Mouse (Mus musculus): ENCODE results near the gene Pacrg. TPM values are rescaled to one million over a fixed set of nuclear protein-coding genes. Genes with fewer than 3 reads are reported as not detected.

The Pacrg gene
- polyA plus RNA-seq, 1 experiment from 2014 or later, result 3.1 TPM

- peak; percentile 64 for DNase-seq (ENCODE audit: low read depth, low spot score)
- in situ Hi-C loops (cut with MboI; ENCODE audit: low pct_unique_long_range_greater_than_20kb), result loop anchor here (5.0 to 25.0 kb wide), 3 partner anchors 423 to 1583 kb away; no protein-coding TSS in a partner anchor
- ChIA-PET POLR2A (interaction anchor here (0.7 kb wide), 1 partner anchor 88 kb away, joined by 3 read pairs; no protein-coding TSS in a partner anchor), CTCF (interaction anchor here (0.7 kb wide), 1 partner anchor 9 kb away, joined by 3 read pairs; no protein-coding TSS in a partner anchor)
- TF ChIP-seq CTCF (IDR thresholded peaks at IDR 0.05), result peak; percentile 88
- H3K27me3 ChIP-seq, result no peaks in the 10 kb centered on the region
- peak; percentile 94 for ATAC-seq
Measured at GRCm38 (mm10) chr17:10744709-10745461, 95.2 kb downstream of the Pacrg start.

DNA sequence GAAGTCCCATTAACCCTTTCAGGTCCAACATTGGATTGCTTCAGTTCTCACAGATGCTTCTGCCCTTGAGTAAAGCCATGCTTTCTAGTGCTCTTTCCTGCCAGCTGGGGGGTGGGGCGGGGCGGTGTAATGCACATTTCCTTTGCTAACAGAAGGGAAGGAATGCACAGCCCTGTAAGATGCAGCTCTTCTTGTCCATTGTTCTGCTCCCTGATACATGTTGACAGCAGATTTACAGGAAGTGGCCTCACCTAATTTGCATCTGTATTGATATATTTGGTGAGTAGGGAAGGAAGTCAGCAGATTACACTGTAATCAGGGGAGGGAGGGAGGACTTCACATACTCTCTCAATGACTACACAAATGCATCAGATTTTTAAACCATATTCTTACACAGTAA is 100.0 kb downstream of the Pacrg start:
- no peak for TF ChIP-seq CTCF (IDR thresholded peaks at IDR 0.05)
- H3K27me3 ChIP-seq, result no peaks in the 10 kb centered on the region
- in situ Hi-C loops (cut with MboI; ENCODE audit: low pct_unique_long_range_greater_than_20kb), result loop anchor here (25.0 kb wide), 2 partner anchors 978 to 1578 kb away; no protein-coding TSS in a partner anchor
- DNase-seq (ENCODE audit: low read depth, low spot score) (no peak), ATAC-seq (no peak)
- POLR2A ChIA-PET, result no interaction called here
- CTCF ChIA-PET, result no interaction called here

DNA sequence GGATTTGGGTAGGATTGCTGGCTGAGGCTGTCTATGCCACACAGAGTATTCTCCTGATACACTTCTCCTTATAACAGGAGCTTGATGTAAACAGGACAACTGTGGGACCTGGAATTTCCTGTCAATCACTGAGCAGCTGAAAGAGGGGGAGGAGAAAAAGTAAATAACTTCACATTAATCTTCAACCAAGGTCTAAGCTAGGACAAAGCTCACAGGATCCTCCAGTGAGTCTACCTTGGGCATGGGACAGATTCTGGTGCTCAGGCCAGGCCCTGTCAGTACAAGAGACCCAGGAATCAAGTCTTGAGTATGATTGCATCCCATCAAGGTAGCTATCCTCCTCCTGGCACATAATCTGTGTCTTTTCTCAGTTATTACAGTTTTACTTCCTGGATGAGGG is 102.1 kb downstream of the Pacrg start:
- no peak for TF ChIP-seq CTCF (IDR thresholded peaks at IDR 0.05)
- in situ Hi-C loops (cut with MboI; ENCODE audit: low pct_unique_long_range_greater_than_20kb), result loop anchor here (25.0 kb wide), 2 partner anchors 976 to 1576 kb away; no protein-coding TSS in a partner anchor
- no peaks in the 10 kb centered on the region for H3K27me3 ChIP-seq
- DNase-seq (ENCODE audit: low read depth, low spot score) (no peak), ATAC-seq (no peak)
- CTCF ChIA-PET, result interaction anchor here (0.9 to 1.5 kb wide), 3 partner anchors 9 to 19 kb away, joined by 3 to 5 read pairs (median 4); no protein-coding TSS in a partner anchor
- POLR2A ChIA-PET, result no interaction called here

DNA sequence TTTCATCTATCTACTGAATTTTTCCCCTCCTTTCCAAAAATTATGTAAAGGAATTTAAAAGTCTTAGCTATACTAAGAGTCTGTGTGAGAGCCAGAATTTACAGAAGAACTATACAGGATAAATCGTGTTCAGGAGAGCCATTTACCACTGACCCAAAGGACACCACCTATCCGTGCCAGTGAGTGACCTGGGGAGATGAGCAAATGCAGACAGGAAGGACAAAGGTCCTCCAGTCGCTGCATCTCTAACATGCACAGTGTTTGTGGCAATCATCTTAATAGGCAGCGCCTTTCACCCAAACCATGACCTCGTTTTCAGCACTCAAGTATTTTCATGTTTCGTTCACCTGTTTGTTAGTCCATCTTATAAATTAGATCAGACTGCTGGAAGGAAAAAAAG is 105.4 kb downstream of the Pacrg start:
- ChIA-PET CTCF (no interaction called here), POLR2A (no interaction called here)
- in situ Hi-C loops (cut with MboI; ENCODE audit: low pct_unique_long_range_greater_than_20kb), result loop anchor here (25.0 kb wide), 2 partner anchors 972 to 1572 kb away; no protein-coding TSS in a partner anchor
- no peak for TF ChIP-seq CTCF (IDR thresholded peaks at IDR 0.05)
- H3K27me3 ChIP-seq, result no peaks in the 10 kb centered on the region
- ATAC-seq (no peak), DNase-seq (ENCODE audit: low read depth, low spot score) (no peak)

DNA sequence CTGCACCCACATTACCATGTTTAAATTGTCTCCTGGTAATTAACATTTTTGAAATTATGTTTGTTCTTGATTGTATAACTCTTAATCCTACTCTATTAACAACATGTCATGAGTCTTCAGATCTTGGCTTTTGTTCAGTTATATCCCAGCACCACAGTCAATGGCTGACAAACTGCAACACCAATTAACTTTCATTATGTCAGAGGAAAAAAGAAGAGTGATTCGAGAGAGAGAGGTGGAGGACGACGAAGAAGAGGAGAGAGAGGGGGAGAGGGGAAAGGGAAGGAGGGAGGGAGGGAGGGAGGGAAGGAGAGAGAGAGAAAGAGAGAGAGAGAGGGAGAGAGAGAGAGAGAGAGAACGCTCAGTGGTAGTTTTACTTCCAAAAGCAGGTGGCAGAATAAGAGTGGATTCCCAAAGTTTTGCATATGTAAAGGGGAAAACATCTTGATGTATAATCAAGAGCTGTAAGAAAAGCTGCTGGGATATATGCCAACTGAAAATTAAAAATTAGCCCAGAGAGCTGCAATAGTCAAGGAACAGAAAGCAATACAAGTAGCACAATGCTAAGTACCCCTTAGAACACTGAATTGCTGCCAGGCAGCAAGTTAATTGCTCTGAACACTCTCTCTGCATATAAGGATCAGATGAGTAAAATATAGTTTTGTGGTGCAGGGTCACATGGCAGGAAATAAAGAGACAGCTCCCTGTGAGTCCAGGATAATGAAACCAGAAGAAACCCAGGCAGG is 107.6 kb downstream of the Pacrg start:
- no peak for TF ChIP-seq CTCF (IDR thresholded peaks at IDR 0.05)
- ATAC-seq, result no peak
- H3K27me3 ChIP-seq, result peaks cover 1% of the 10 kb centered on the region
- no peak for DNase-seq (ENCODE audit: low read depth, low spot score)
- ChIA-PET CTCF (interaction anchor here (1.3 kb wide), 1 partner anchor 9 kb away, joined by 3 read pairs; no protein-coding TSS in a partner anchor), POLR2A (no interaction called here)
- in situ Hi-C loops (cut with MboI; ENCODE audit: low pct_unique_long_range_greater_than_20kb), result loop anchor here (25.0 kb wide), 2 partner anchors 970 to 1570 kb away; no protein-coding TSS in a partner anchor

DNA sequence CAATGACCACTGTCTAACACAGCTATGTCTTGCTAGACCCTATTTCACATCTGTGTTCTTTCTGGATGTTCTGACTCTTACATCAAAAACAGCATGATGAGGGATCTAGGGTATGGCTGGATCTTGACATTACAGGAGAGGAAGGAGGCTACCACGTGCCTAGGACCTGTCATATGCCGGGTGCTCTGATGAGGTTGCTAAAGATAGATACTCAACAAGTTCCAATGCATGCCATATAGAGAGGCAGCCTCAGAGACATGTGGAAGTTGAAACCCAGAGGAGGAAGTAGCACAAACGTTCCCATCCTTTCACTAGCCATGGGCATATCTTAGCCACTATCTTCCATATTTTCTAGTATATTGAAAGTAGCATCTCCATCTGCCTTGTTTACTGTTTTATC is 115.3 kb downstream of the Pacrg start:
- CTCF ChIA-PET, result no interaction called here
- TF ChIP-seq CTCF (IDR thresholded peaks at IDR 0.05), result no peak

DNA sequence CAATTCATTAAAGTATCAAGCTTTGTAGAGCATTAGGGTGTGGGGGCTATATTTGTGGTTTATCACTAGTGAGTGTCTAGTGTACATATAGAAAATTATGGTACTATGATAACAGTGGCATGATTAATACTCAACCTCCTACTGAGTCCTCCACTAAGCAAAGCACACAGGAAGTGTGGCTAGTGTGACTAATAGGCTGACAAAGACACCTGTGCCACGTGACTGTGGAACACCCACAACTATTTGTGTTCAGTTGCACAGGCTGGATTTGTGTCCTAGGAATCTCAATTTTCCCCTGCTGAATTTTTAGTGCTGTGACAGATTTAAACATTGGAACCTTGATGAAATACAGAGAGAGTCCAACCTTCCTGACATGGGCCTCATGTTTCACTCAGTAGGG is 118.5 kb downstream of the Pacrg start:
- peak; percentile 72 for ATAC-seq
- in situ Hi-C loops (cut with MboI; ENCODE audit: low pct_unique_long_range_greater_than_20kb), result no loop called here
- CTCF ChIA-PET, result interaction anchor here (1.1 kb wide), 1 partner anchor 10 kb away, joined by 3 read pairs; no protein-coding TSS in a partner anchor

More for the DNA sequence above, 115.3 kb downstream of the Pacrg start:
- peaks cover 5% of the 10 kb centered on the region for H3K27me3 ChIP-seq
- ATAC-seq (no peak), DNase-seq (ENCODE audit: low read depth, low spot score) (no peak)
- in situ Hi-C loops (cut with MboI; ENCODE audit: low pct_unique_long_range_greater_than_20kb), result loop anchor here (25.0 kb wide), 2 partner anchors 963 to 1563 kb away; no protein-coding TSS in a partner anchor
- POLR2A ChIA-PET, result no interaction called here

GRCm38 (mm10) chr17:10717148-10717547 is 123.0 kb downstream of the Pacrg start:
- ATAC-seq (no peak), DNase-seq (ENCODE audit: low read depth, low spot score) (no peak)
- H3K27me3 ChIP-seq, result no peaks in the 10 kb centered on the region
- ChIA-PET CTCF (no interaction called here), POLR2A (interaction anchor here (0.6 kb wide), 1 partner anchor 98 kb away, joined by 3 read pairs; no protein-coding TSS in a partner anchor)
- no peak for TF ChIP-seq CTCF (IDR thresholded peaks at IDR 0.05)
- in situ Hi-C loops (cut with MboI; ENCODE audit: low pct_unique_long_range_greater_than_20kb), result no loop called here

More for the DNA sequence above, 118.5 kb downstream of the Pacrg start:
- no peaks in the 10 kb centered on the region for H3K27me3 ChIP-seq
- no peak for TF ChIP-seq CTCF (IDR thresholded peaks at IDR 0.05)
- POLR2A ChIA-PET, result no interaction called here
- no peak for DNase-seq (ENCODE audit: low read depth, low spot score)

DNA sequence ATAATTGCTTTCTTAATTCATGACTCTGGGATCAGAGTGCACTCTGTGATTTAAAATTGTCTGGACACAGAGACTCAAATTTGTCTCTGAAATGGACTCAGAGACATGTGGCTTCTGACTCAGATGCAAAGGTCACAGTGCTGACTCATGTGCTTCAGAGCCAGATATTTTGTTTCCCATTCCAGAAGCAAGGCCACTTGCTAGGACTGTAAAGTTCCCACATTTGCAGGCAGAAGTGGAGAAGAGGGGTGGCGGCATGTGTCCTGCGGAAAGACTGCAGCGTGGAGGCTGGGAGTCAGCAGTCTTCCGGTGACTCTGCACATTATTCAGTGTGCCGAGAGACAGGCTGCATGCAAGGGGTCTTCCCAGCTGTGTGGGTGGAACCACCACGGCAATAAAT is 137.3 kb downstream of the Pacrg start:
- ChIA-PET POLR2A (interaction anchor here (0.6 kb wide), 1 partner anchor 943 kb away, joined by 3 read pairs; no protein-coding TSS in a partner anchor), CTCF (no interaction called here)
- ATAC-seq (peak; percentile 62), DNase-seq (ENCODE audit: low read depth, low spot score) (peak; percentile 39)
- no peaks in the 10 kb centered on the region for H3K27me3 ChIP-seq
- no peak for TF ChIP-seq CTCF (IDR thresholded peaks at IDR 0.05)
- in situ Hi-C loops (cut with MboI; ENCODE audit: low pct_unique_long_range_greater_than_20kb), result no loop called here

DNA sequence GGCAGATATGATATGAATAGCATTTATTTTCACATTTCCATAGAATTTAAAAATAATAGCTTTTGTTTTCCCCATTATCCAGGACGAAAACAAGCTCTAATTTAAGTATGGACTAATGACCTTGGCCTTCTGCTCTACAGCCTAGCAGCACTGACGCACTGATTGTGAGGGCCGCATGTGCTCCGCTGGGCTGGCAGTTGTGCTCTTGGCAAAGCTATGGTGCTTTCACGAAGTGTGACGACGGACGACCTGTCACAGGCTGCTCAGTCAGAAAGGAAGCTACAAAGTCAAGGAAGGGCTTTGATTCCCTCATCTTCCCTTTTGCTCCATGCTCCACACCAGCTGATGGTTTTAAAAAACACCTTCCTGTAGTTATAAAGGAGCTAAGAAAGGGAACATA is 142.1 kb downstream of the Pacrg start:
- in situ Hi-C loops (cut with MboI; ENCODE audit: low pct_unique_long_range_greater_than_20kb), result no loop called here
- ATAC-seq, result no peak
- ChIA-PET POLR2A (no interaction called here), CTCF (interaction anchor here (1.1 kb wide), 1 partner anchor 89 kb away, joined by 3 read pairs; no protein-coding TSS in a partner anchor)
- TF ChIP-seq CTCF (IDR thresholded peaks at IDR 0.05), result no peak
- H3K27me3 ChIP-seq, result no peaks in the 10 kb centered on the region
- DNase-seq (ENCODE audit: low read depth, low spot score), result no peak
